Mouse (Mus musculus): ENCODE data around the gene Mfsd4b5. TPM values are rescaled to one million over a fixed set of nuclear protein-coding genes. Genes with fewer than 3 reads are reported as not detected.

Gene Mfsd4b5
- polyA plus RNA-seq (2021), result 0.12 TPM

GRCm38 (mm10) chr10:39986466-39986865 lies at the start of gene Mfsd4b5:
Gene Mfsd4b5 (minus strand): TSS chr10:39986646.
- POLR2A ChIA-PET, result no interaction called here
- TF ChIP-seq CTCF (IDR thresholded peaks at IDR 0.05), result no peak
- CTCF ChIA-PET, result no interaction called here
- ATAC-seq, result no peak
- DNase-seq (ENCODE audit: low read depth, low spot score), result no peak
- in situ Hi-C loops (cut with MboI; ENCODE audit: low pct_unique_long_range_greater_than_20kb), result no loop called here
- H3K27me3 ChIP-seq, result no peaks in the 10 kb centered on the region

- POLR2A ChIA-PET, result interaction anchor here (0.6 kb wide), 1 partner anchor 28 kb away, joined by 3 read pairs; no protein-coding TSS in a partner anchor
These were observed 48.5 kb upstream of the Mfsd4b5 start for GRCm38 (mm10) chr10:40034956-40035355.

GRCm38 (mm10) chr10:40032897-40033296 lies 46.5 kb upstream of the Mfsd4b5 start:
- TF ChIP-seq CTCF (IDR thresholded peaks at IDR 0.05), result no peak
- peak; percentile 61 for ATAC-seq
- CTCF ChIA-PET, result interaction anchor here (0.8 kb wide), 1 partner anchor 75 kb away, joined by 3 read pairs; no protein-coding TSS in a partner anchor
- DNase-seq (ENCODE audit: low read depth, low spot score), result no peak
- in situ Hi-C loops (cut with MboI; ENCODE audit: low pct_unique_long_range_greater_than_20kb), result loop anchor here (5.0 kb wide), 1 partner anchor 76 kb away; no protein-coding TSS in a partner anchor
- no peaks in the 10 kb centered on the region for H3K27me3 ChIP-seq
- POLR2A ChIA-PET, result no interaction called here

More at GRCm38 (mm10) chr10:40034956-40035355, 48.5 kb upstream of the Mfsd4b5 start:
- CTCF ChIA-PET, result interaction anchor here (1.1 to 1.4 kb wide), 3 partner anchors 8 to 77 kb away, joined by 3 to 6 read pairs (median 6); partner anchors contain the start of gene Mfsd4b1
- no peaks in the 10 kb centered on the region for H3K27me3 ChIP-seq
- in situ Hi-C loops (cut with MboI; ENCODE audit: low pct_unique_long_range_greater_than_20kb), result loop anchor here (5.0 kb wide), 1 partner anchor 78 kb away; no protein-coding TSS in a partner anchor
- no peak for TF ChIP-seq CTCF (IDR thresholded peaks at IDR 0.05)
- DNase-seq (ENCODE audit: low read depth, low spot score), result no peak
- ATAC-seq, result no peak

GRCm38 (mm10) chr10:40030716-40031115 lies 44.3 kb upstream of the Mfsd4b5 start:
- ATAC-seq (no peak), DNase-seq (ENCODE audit: low read depth, low spot score) (no peak)
- CTCF ChIA-PET, result no interaction called here
- POLR2A ChIA-PET, result no interaction called here
- in situ Hi-C loops (cut with MboI; ENCODE audit: low pct_unique_long_range_greater_than_20kb), result loop anchor here (5.0 kb wide), 1 partner anchor 73 kb away; no protein-coding TSS in a partner anchor
- TF ChIP-seq CTCF (IDR thresholded peaks at IDR 0.05), result no peak
- no peaks in the 10 kb centered on the region for H3K27me3 ChIP-seq

GRCm38 (mm10) chr10:40029610-40030009 lies 43.2 kb upstream of the Mfsd4b5 start:
- ChIA-PET CTCF (no interaction called here), POLR2A (no interaction called here)
- H3K27me3 ChIP-seq, result no peaks in the 10 kb centered on the region
- in situ Hi-C loops (cut with MboI; ENCODE audit: low pct_unique_long_range_greater_than_20kb), result loop anchor here (5.0 kb wide), 1 partner anchor 72 kb away; no protein-coding TSS in a partner anchor
- DNase-seq (ENCODE audit: low read depth, low spot score), result no peak
- no peak for ATAC-seq
- TF ChIP-seq CTCF (IDR thresholded peaks at IDR 0.05), result no peak

GRCm38 (mm10) chr10:40028091-40028490 lies 41.6 kb upstream of the Mfsd4b5 start:
- DNase-seq (ENCODE audit: low read depth, low spot score) (no peak), ATAC-seq (no peak)
- in situ Hi-C loops (cut with MboI; ENCODE audit: low pct_unique_long_range_greater_than_20kb), result no loop called here
- ChIA-PET CTCF (interaction anchor here (0.8 to 1.9 kb wide), 3 partner anchors 10 to 23 kb away, joined by 3 to 5 read pairs (median 3); no protein-coding TSS in a partner anchor), POLR2A (no interaction called here)
- no peak for TF ChIP-seq CTCF (IDR thresholded peaks at IDR 0.05)
- no peaks in the 10 kb centered on the region for H3K27me3 ChIP-seq

- in situ Hi-C loops (cut with MboI; ENCODE audit: low pct_unique_long_range_greater_than_20kb), result no loop called here
- no peaks in the 10 kb centered on the region for H3K27me3 ChIP-seq
- CTCF ChIA-PET, result interaction anchor here (0.8 to 2.1 kb wide), 4 partner anchors 15 to 68 kb away, joined by 3 to 10 read pairs (median 4); no protein-coding TSS in a partner anchor
- no peak for ATAC-seq
- POLR2A ChIA-PET, result no interaction called here
- TF ChIP-seq CTCF (IDR thresholded peaks at IDR 0.05), result no peak
- DNase-seq (ENCODE audit: low read depth, low spot score), result no peak
These were observed 40.1 kb upstream of the Mfsd4b5 start for GRCm38 (mm10) chr10:40026546-40026945.

- POLR2A ChIA-PET, result interaction anchor here (0.6 to 1.6 kb wide), 2 partner anchors 17 to 66 kb away, joined by 3 to 4 read pairs; partner anchors contain the start of gene Mfsd4b3
- in situ Hi-C loops (cut with MboI; ENCODE audit: low pct_unique_long_range_greater_than_20kb), result no loop called here
- no peak for DNase-seq (ENCODE audit: low read depth, low spot score)
- no peak for TF ChIP-seq CTCF (IDR thresholded peaks at IDR 0.05)
- CTCF ChIA-PET, result interaction anchor here (0.8 to 2.3 kb wide), 5 partner anchors 9 to 187 kb away, joined by 3 to 10 read pairs (median 7); no protein-coding TSS in a partner anchor
- no peaks in the 10 kb centered on the region for H3K27me3 ChIP-seq
- no peak for ATAC-seq
These were observed 39.1 kb upstream of the Mfsd4b5 start for GRCm38 (mm10) chr10:40025560-40025959.

- TF ChIP-seq CTCF (IDR thresholded peaks at IDR 0.05), result peak; percentile 52
- no peak for DNase-seq (ENCODE audit: low read depth, low spot score)
- POLR2A ChIA-PET, result interaction anchor here (1.6 kb wide), 1 partner anchor 66 kb away, joined by 4 read pairs; the partner anchor contains the start of gene Mfsd4b3
- peak; percentile 85 for ATAC-seq
- no peaks in the 10 kb centered on the region for H3K27me3 ChIP-seq
- in situ Hi-C loops (cut with MboI; ENCODE audit: low pct_unique_long_range_greater_than_20kb), result no loop called here
- CTCF ChIA-PET, result interaction anchor here (0.8 to 2.3 kb wide), 6 partner anchors 10 to 188 kb away, joined by 3 to 10 read pairs (median 6); no protein-coding TSS in a partner anchor
These were observed 38.3 kb upstream of the Mfsd4b5 start, which contains the start of gene Mfsd4b1 for GRCm38 (mm10) chr10:40024554-40025428. Gene Mfsd4b1 (minus strand): TSS chr10:40025268.

GRCm38 (mm10) chr10:40020401-40020800 lies 34.0 kb upstream of the Mfsd4b5 start:
- TF ChIP-seq CTCF (IDR thresholded peaks at IDR 0.05), result no peak
- DNase-seq (ENCODE audit: low read depth, low spot score) (no peak), ATAC-seq (no peak)
- POLR2A ChIA-PET, result interaction anchor here (1.3 kb wide), 1 partner anchor 30 kb away, joined by 3 read pairs; no protein-coding TSS in a partner anchor
- CTCF ChIA-PET, result no interaction called here
- in situ Hi-C loops (cut with MboI; ENCODE audit: low pct_unique_long_range_greater_than_20kb), result no loop called here
- no peaks in the 10 kb centered on the region for H3K27me3 ChIP-seq

Measured in Patski (cell line).